ENCODE assay signal across 15 mouse cellular contexts in the genomic region with DNA sequence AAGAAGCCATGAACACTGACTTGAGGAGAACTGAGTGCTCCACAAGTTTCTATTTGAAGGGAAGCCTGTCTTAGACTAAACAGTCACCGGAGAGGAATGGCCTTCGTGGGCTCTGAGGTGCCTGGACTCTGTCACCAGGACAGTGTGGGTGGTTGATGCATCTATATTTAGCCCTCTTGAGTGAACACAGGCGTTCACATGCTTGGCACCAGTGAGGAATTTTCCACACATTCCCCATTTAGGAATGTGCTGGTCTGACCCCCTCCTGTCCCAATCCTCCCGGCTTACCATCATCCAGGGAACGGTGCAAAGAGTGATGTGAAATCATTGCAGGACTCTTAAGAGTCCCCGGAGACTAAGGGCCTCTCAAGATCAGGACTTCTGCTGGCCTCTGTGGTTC.
DNase-seq lines count a peak whose midpoint lies in the region; ATAC-seq and TF ChIP-seq lines count a peak whose summit lies in the region.
"Had no signal": no experiment of that assay in that cellular context is flagged by ENCODE, and none has a peak within 500 bp of the region (broad histone marks: within the 10 kb centered on the region; RNA-seq: fewer than 3 reads in every experiment).

No protein-coding gene starts in this region.

- H3K9ac ChIP-seq in kidney, postnatal 0 days (ENCODE audit: low read depth, low read length) = no peak overlapping the region
- no peak overlapping the region; the same call in 1 of the 2 replicates for H3K9ac ChIP-seq in heart, adult 2 months (ENCODE audit: low read depth, low read length)
- no peak overlapping the region for H3K9ac ChIP-seq in stomach, embryonic 14.5 days (replicated peaks; ENCODE audit: low read depth, low read length)
- H3K9ac ChIP-seq: embryonic facial prominence, embryonic 12.5 days; forebrain, embryonic 15.5 days; liver, embryonic 15.5 days had no signal

- peak; percentile 46 for DNase-seq in kidney, postnatal 0 days (ENCODE audit: low spot score)
- DNase-seq in kidney, postnatal 10 days = no peak
- DNase-seq in heart, adult 2 months = peak in 1 of 2 experiments; percentile 75
- DNase-seq in heart, postnatal 14 days = peak; percentile 29 to 63
- no peak for DNase-seq in hindbrain, embryonic 10.5 days (ENCODE audit: low spot score)
- DNase-seq in cerebellum, adult 11 months = no peak
- DNase-seq: adrenal gland, adult 8-10 months; gastrocnemius, postnatal 14 days; thymus, postnatal 36 days had no signal

- TF ChIP-seq POLR2A in heart, adult 2 months (IDR thresholded peaks at IDR 0.05; ENCODE audit: insufficient read depth, low read depth, low read length) = peak; percentile 64

- H3K9me3 ChIP-seq in kidney, postnatal 0 days (replicated peaks; ENCODE audit: low read length) = no peaks in the 10 kb centered on the region
- H3K9me3 ChIP-seq in stomach, embryonic 14.5 days (ENCODE audit: control insufficient read depth, low read depth, low read length) = no peaks in the 10 kb centered on the region
- H3K9me3 ChIP-seq in hindbrain, embryonic 10.5 days = no peaks in the 10 kb centered on the region
- H3K9me3 ChIP-seq: embryonic facial prominence, embryonic 12.5 days; forebrain, embryonic 15.5 days; liver, embryonic 15.5 days; midbrain, embryonic 10.5 days had no signal

- peak; percentile 99 for TF ChIP-seq EP300 in heart, adult 2 months (IDR thresholded peaks at IDR 0.05; ENCODE audit: insufficient read depth, low read depth, low read length)

- H3K79me2 ChIP-seq in heart, adult 2 months (replicated peaks; ENCODE audit: control insufficient read depth, insufficient read depth, low read length) = no peaks in the 10 kb centered on the region

- no peaks in the 10 kb centered on the region for H3K4me1 ChIP-seq in kidney, postnatal 0 days (replicated peaks; ENCODE audit: insufficient read depth, low read length)
- peaks cover 7% of the 10 kb centered on the region for H3K4me1 ChIP-seq in heart, adult 2 months (ENCODE audit: control insufficient read depth, insufficient read depth, low read length)
- 0 out of 2 replicates have a peak, but pooled peaks cover 4% of the 10 kb centered on the region for H3K4me1 ChIP-seq in stomach, embryonic 14.5 days (ENCODE audit: control insufficient read depth, insufficient read depth, low read length)
- H3K4me1 ChIP-seq in hindbrain, embryonic 10.5 days (replicated peaks) = no peaks in the 10 kb centered on the region
- H3K4me1 ChIP-seq: embryonic facial prominence, embryonic 12.5 days; forebrain, embryonic 15.5 days; liver, embryonic 15.5 days; midbrain, embryonic 10.5 days had no signal

- H3K36me3 ChIP-seq in kidney, postnatal 0 days (ENCODE audit: insufficient read depth, low read length) = no peaks in the 10 kb centered on the region
- peaks cover 6% of the 10 kb centered on the region; the same call in 1 of the 2 replicates for H3K36me3 ChIP-seq in heart, adult 2 months (ENCODE audit: control insufficient read depth, insufficient read depth, low read length)
- no peaks in the 10 kb centered on the region for H3K36me3 ChIP-seq in stomach, embryonic 14.5 days (ENCODE audit: control insufficient read depth, insufficient read depth, low read length)
- no peaks in the 10 kb centered on the region for H3K36me3 ChIP-seq in hindbrain, embryonic 10.5 days
- H3K36me3 ChIP-seq: embryonic facial prominence, embryonic 12.5 days; forebrain, embryonic 15.5 days; liver, embryonic 15.5 days; midbrain, embryonic 10.5 days had no signal

- no peak for TF ChIP-seq CTCF in kidney, postnatal 0 days (IDR thresholded peaks at IDR 0.05; ENCODE audit: low read depth)
- no peak for TF ChIP-seq CTCF in heart, adult 2 months (IDR thresholded peaks at IDR 0.05)

- no peak overlapping the region for H3K4me3 ChIP-seq in kidney, postnatal 0 days (replicated peaks; ENCODE audit: low read depth, low read length)
- no peak overlapping the region for H3K4me3 ChIP-seq in heart, adult 2 months
- no peak overlapping the region for H3K4me3 ChIP-seq in stomach, embryonic 14.5 days (ENCODE audit: low read depth, low read length)
- H3K4me3 ChIP-seq in hindbrain, embryonic 10.5 days = no peak overlapping the region
- H3K4me3 ChIP-seq: embryonic facial prominence, embryonic 12.5 days; forebrain, embryonic 15.5 days; liver, embryonic 15.5 days; midbrain, embryonic 10.5 days had no signal

- no peaks in the 10 kb centered on the region for H3K27me3 ChIP-seq in kidney, postnatal 0 days (ENCODE audit: insufficient read depth, low read length)
- no peaks in the 10 kb centered on the region for H3K27me3 ChIP-seq in heart, adult 2 months (ENCODE audit: control insufficient read depth, insufficient read depth, low read length)
- no peaks in the 10 kb centered on the region for H3K27me3 ChIP-seq in stomach, embryonic 14.5 days (ENCODE audit: control insufficient read depth, insufficient read depth, low read length)
- no peaks in the 10 kb centered on the region for H3K27me3 ChIP-seq in hindbrain, embryonic 10.5 days (ENCODE audit: insufficient read depth, poor library complexity, severe bottlenecking)
- H3K27me3 ChIP-seq: embryonic facial prominence, embryonic 12.5 days; forebrain, embryonic 15.5 days; liver, embryonic 15.5 days had no signal

- H3K27ac ChIP-seq in kidney, postnatal 0 days = no peak overlapping the region
- H3K27ac ChIP-seq in heart, adult 2 months = peak overlapping the region; percentile 90
- H3K27ac ChIP-seq in stomach, embryonic 14.5 days (ENCODE audit: low read length) = no peak overlapping the region
- H3K27ac ChIP-seq in hindbrain, embryonic 10.5 days = no peak overlapping the region
- H3K27ac ChIP-seq: embryonic facial prominence, embryonic 12.5 days; forebrain, embryonic 15.5 days; liver, embryonic 15.5 days; midbrain, embryonic 10.5 days had no signal

- H3K4me2 ChIP-seq in kidney, postnatal 0 days (ENCODE audit: low read length) = no peak overlapping the region
- no peak overlapping the region for H3K4me2 ChIP-seq in stomach, embryonic 14.5 days (replicated peaks; ENCODE audit: low read depth, low read length)
- H3K4me2 ChIP-seq: embryonic facial prominence, embryonic 12.5 days; forebrain, embryonic 15.5 days; liver, embryonic 15.5 days had no signal

- no peak for ATAC-seq in kidney, postnatal 0 days (replicated peaks; ENCODE audit: low FRiP score, low read depth)
- peak; percentile 84; the same call in 1 of the 2 replicates for ATAC-seq in stomach, embryonic 14.5 days (ENCODE audit: insufficient number of reproducible peaks, insufficient read depth, low FRiP score, low read depth)
- no peak for ATAC-seq in megakaryocyte progenitor cell, adult 5-6 weeks (replicated peaks; ENCODE audit: poor library complexity)
- ATAC-seq: forebrain, embryonic 15.5 days had no signal

- intact Hi-C loops in heart, adult 2 months (cut with DNase I) = no loop called here
- intact Hi-C loops in heart, postnatal 14 days (cut with DNase I) = no loop called here

- 50% methylated on average over 6 of the region's 6 CpGs for WGBS in kidney, postnatal 0 days
- 19% methylated on average over 6 of the region's 6 CpGs for WGBS in heart, adult 2 months
- WGBS in stomach, embryonic 14.5 days = 35% methylated on average over 6 of the region's 6 CpGs
- 85% methylated on average over 6 of the region's 6 CpGs for WGBS in hindbrain, embryonic 10.5 days

Comparison
In these comparisons a context has a peak if more than half of its experiments do, and no peak if none do; other contexts are left out.
1. DNase-seq: peak in kidney, postnatal 0 days (single experiment) and heart, postnatal 14 days (2 of 2); none in kidney, postnatal 10 days (single experiment), hindbrain, embryonic 10.5 days (single experiment) and cerebellum, adult 11 months (single experiment).